Mouse (Mus musculus) forebrain, embryonic 13.5 days (tissue): Measurements from ENCODE around the gene Adgrg3. TPM values are rescaled to one million over a fixed set of nuclear protein-coding genes. Genes with fewer than 3 reads are reported as not detected.
A peak's percentile ranks its signal among the peaks of the same experiment; 100 is the strongest.

Experiments
- ATAC-seq: fragments of 200-750 bp; cut with Nextera tagmentation; 2 replicates; pipeline ENCODE4 v1.8.0; 2017
- H3K27ac ChIP-seq: fragments of 300-500 bp; sonication (generic); 2 replicates; pipeline ENCODE4 v1.5.1; 2015; ENCODE audit warnings: inconsistent platforms, mild to moderate bottlenecking, moderate library complexity
- H3K27me3 ChIP-seq: fragments of 300-500 bp; sonication (generic); 2 replicates; pipeline ENCODE4 v1.6.1; 2015; ENCODE audit warnings: mild to moderate bottlenecking, inconsistent platforms
- H3K36me3 ChIP-seq: fragments of 300-500 bp; sonication (generic); 2 replicates; pipeline ENCODE4 v1.6.1; 2015; ENCODE audit warnings: mild to moderate bottlenecking, inconsistent platforms; ENCODE audit not compliant: poor library complexity, severe bottlenecking
- H3K4me1 ChIP-seq: fragments of 300-500 bp; sonication (generic); 2 replicates; pipeline ENCODE4 v1.6.1; 2015; ENCODE audit warnings: inconsistent platforms
- H3K4me2 ChIP-seq: fragments of 300-500 bp; sonication (generic); 2 replicates; pipeline ENCODE4 v1.6.1; 2015; ENCODE audit warnings: inconsistent platforms, mild to moderate bottlenecking, moderate library complexity
- H3K4me3 ChIP-seq: fragments of 300-500 bp; sonication (generic); 2 replicates; pipeline ENCODE4 v1.5.1; 2015; ENCODE audit warnings: mild to moderate bottlenecking, inconsistent platforms
- H3K9ac ChIP-seq: fragments of 300-500 bp; sonication (generic); 2 replicates; pipeline ENCODE4 v1.6.1; 2015; ENCODE audit warnings: mild to moderate bottlenecking, inconsistent platforms
- H3K9me3 ChIP-seq: fragments of 300-500 bp; sonication (generic); replicated peaks from 2 replicates; pipeline ENCODE4 v1.6.1; 2016; ENCODE audit warnings: inconsistent platforms
- WGBS: fragments of 180-500 bp; shearing (Covaris S2); methylation state at CpG from one replicate; pipeline ENCODE4 v1.1.7; 2015; 5-methylcytosine and 5-hydroxymethylcytosine counted together
- polyA plus RNA-seq: library from polyadenylated mRNA; unstranded; fragments of >200 nt; fragmentation: Nextera tagmentation; extraction: Ambion mirVana; gene quantifications from 2 replicates; pipeline ENCODE4 v1.2.1, GENCODE M21; 2015

Gene Adgrg3
- polyA plus RNA-seq, 1 experiment from 2014 or later: 1.0 TPM

DNA sequence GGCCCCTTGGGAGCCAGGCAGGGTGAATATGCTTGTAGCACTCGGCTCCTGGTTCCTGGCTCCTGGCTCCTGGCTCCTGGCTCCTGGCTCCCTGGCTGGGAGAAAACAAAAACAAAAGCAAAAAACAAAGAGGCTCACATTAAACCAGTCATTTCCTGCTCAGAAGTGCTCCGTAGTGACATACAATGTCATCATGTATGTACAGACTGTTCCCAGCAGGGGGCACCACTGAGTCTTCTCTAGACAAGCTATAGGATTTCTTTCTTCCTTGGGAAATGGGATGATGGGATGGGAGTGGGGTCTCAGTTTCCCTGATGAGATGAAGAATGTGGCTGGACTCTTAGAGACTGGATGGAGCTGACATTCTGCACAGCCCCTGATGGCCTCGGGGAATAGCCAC lies 50.1 kb downstream of the Adgrg3 start:
- no peaks in the 10 kb centered on the region for H3K36me3 ChIP-seq
- H3K27me3 ChIP-seq: no peaks in the 10 kb centered on the region
- WGBS: 56% methylated on average over 3 of the region's 3 CpGs
- no peak overlapping the region for H3K27ac ChIP-seq
- no peak for ATAC-seq
- no peak overlapping the region for H3K4me2 ChIP-seq
- no peaks in the 10 kb centered on the region for H3K4me1 ChIP-seq
- H3K9ac ChIP-seq: no peak overlapping the region
- H3K4me3 ChIP-seq: no peak overlapping the region
- no peaks in the 10 kb centered on the region for H3K9me3 ChIP-seq

DNA sequence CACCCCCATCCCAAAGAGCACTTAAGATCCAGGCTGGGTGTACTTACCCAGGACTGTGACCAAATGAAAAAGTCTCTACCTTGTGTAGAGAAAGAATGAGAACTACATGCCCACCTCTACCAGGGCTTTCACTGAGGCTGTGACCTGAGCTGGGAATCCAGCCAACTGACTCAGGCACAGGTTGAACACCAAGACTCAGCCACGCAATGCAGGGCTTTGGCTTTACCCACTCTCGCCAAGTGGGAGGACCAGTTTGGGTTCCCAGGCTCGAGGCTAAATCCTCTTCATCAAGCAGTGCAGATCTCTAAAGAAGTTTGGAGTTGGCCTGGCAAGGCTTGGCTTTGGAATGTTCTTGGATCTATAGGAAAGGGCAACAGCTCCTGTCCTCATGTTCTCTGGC lies 58.0 kb downstream of the Adgrg3 start:
- no peaks in the 10 kb centered on the region; the same call in 1 of the 2 replicates for H3K27me3 ChIP-seq
- no peaks in the 10 kb centered on the region for H3K36me3 ChIP-seq
- no peak overlapping the region for H3K9ac ChIP-seq
- H3K4me1 ChIP-seq: no peaks in the 10 kb centered on the region
- H3K9me3 ChIP-seq: no peaks in the 10 kb centered on the region
- H3K4me2 ChIP-seq: no peak overlapping the region
- no peak overlapping the region for H3K4me3 ChIP-seq
- no peak overlapping the region for H3K27ac ChIP-seq
- no peak for ATAC-seq
- WGBS: 75% methylated on average over 3 of the region's 3 CpGs

DNA sequence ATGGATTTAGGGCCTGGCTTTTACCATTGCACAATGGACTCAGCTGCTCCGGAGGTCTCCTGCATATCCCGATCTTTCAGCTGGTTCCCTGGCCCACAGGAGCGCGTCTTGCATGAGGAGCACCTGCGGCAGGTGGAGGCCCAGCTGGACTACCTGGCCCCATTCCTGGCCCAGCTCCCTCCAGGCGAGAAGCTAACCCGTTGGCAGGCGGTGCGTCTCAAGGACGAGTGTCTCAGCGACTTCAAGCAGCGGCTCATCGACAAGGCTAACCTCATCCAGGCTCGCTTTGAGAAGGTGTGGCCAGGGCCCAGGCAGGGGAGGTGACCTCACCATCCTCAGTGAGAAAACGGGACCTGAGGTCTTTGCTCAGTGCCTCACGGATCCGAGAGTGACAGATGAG lies 58.7 kb downstream of the Adgrg3 start:
- 82% methylated on average over 17 of the region's 17 CpGs for WGBS
- ATAC-seq: no peak
- no peaks in the 10 kb centered on the region for H3K9me3 ChIP-seq

DNA sequence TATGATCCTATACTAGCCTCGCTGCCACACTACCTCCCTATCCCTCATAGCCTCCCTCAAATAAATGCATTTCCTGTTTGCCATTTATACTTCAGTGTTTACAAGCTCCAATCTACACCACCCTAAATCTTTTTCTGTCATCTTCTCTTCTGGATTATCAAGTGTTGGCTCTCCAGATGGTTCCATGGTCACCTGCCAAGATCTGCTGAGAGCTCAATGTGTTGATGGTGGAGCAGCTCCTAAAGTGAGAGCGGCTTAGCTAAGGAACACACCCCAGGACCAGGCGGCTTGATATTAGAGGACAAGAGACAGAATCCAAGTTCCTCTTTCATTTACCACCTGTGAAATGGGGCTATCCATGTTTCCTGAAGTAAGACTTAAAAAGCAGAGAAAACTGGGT lies 60.6 kb downstream of the Adgrg3 start:
- no peak overlapping the region for H3K9ac ChIP-seq
- H3K4me1 ChIP-seq: peaks cover 17% of the 10 kb centered on the region
- no peaks in the 10 kb centered on the region; the same call in 1 of the 2 replicates for H3K27me3 ChIP-seq
- H3K4me2 ChIP-seq: no peak overlapping the region
- no peak overlapping the region for H3K4me3 ChIP-seq
- H3K27ac ChIP-seq: no peak overlapping the region
- WGBS: 80% methylated on average over 3 of the region's 3 CpGs
- no peaks in the 10 kb centered on the region for H3K36me3 ChIP-seq
- ATAC-seq: no peak
- no peaks in the 10 kb centered on the region for H3K9me3 ChIP-seq

More for the DNA sequence above, 58.7 kb downstream of the Adgrg3 start:
- Histone ChIP-seq H3K27ac (no peak overlapping the region), H3K4me3 (no peak overlapping the region), H3K36me3 (no peaks in the 10 kb centered on the region), H3K9ac (no peak overlapping the region), H3K27me3 (no peaks in the 10 kb centered on the region; the same call in 1 of the 2 replicates), H3K4me1 (no peaks in the 10 kb centered on the region), H3K4me2 (no peak overlapping the region)

GRCm38 (mm10) chr8:95079305-95079704 lies 61.8 kb downstream of the Adgrg3 start:
- Histone ChIP-seq H3K9me3 (no peaks in the 10 kb centered on the region), H3K9ac (no peak overlapping the region), H3K27ac (no peak overlapping the region), H3K4me2 (no peak overlapping the region), H3K36me3 (peaks cover 11% of the 10 kb centered on the region), H3K27me3 (no peaks in the 10 kb centered on the region; the same call in 1 of the 2 replicates), H3K4me3 (no peak overlapping the region), H3K4me1 (peaks cover 26% of the 10 kb centered on the region)
- WGBS: 86% methylated on average over 4 of the region's 4 CpGs
- no peak for ATAC-seq

- WGBS: under 1% methylated on average over 47 of the region's 47 CpGs
- Histone ChIP-seq H3K27me3 (no peaks in the 10 kb centered on the region; the same call in 1 of the 2 replicates), H3K9ac (peak within 1 kb of the TSS; percentile 87), H3K36me3 (peaks cover 24% of the 10 kb centered on the region), H3K4me1 (peaks cover 26% of the 10 kb centered on the region), H3K27ac (peak within 1 kb of the TSS; percentile 72), H3K4me3 (peak within 1 kb of the TSS; percentile 92), H3K4me2 (peak within 1 kb of the TSS; percentile 97), H3K9me3 (no peaks in the 10 kb centered on the region)
- peak; percentile 98 for ATAC-seq
These were observed 63.2 kb downstream of the Adgrg3 start, which contains the start of gene Katnb1 for GRCm38 (mm10) chr8:95080381-95081341. TSS of gene Katnb1 (plus strand) at chr8:95081186.

DNA sequence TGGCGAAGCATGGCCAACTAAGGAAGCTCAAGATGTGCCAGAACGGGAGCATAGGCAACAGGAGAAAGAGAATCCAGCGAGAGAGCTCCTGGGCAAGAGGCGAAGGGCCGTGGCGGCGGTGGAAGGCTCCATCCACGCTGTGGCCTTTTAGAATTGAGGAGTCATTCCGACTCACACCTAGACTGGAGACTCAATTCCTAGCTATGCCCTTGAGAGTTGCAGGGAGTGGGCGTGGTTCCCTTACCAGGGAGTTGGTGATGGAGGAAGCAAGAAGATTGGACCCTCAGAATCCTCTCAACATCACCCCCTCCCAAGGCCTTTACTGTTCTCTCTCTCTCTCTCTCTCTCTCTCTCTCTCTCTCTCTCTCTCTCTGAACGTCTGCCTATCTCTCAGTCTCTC lies 64.2 kb downstream of the Adgrg3 start:
- Histone ChIP-seq H3K9me3 (no peaks in the 10 kb centered on the region), H3K27ac (peak overlapping the region; percentile 72), H3K27me3 (no peaks in the 10 kb centered on the region; the same call in 1 of the 2 replicates), H3K9ac (peak overlapping the region; percentile 87), H3K4me3 (peak overlapping the region; percentile 92), H3K4me2 (peak overlapping the region; percentile 97), H3K4me1 (peaks cover 26% of the 10 kb centered on the region), H3K36me3 (peaks cover 31% of the 10 kb centered on the region)
- 8% methylated on average over 11 of the region's 11 CpGs for WGBS
- ATAC-seq: no peak

GRCm38 (mm10) chr8:95084261-95084660 lies 66.8 kb downstream of the Adgrg3 start:
- H3K27me3 ChIP-seq: no peaks in the 10 kb centered on the region
- no peak overlapping the region for H3K4me2 ChIP-seq
- no peak overlapping the region for H3K4me3 ChIP-seq
- WGBS: 88% methylated on average over 4 of the region's 4 CpGs
- H3K36me3 ChIP-seq: peaks cover 57% of the 10 kb centered on the region
- peaks cover 26% of the 10 kb centered on the region for H3K4me1 ChIP-seq
- H3K9ac ChIP-seq: no peak overlapping the region
- H3K27ac ChIP-seq: no peak overlapping the region
- H3K9me3 ChIP-seq: no peaks in the 10 kb centered on the region
- no peak for ATAC-seq

- Histone ChIP-seq H3K4me1 (peaks cover 26% of the 10 kb centered on the region), H3K27ac (no peak overlapping the region), H3K9me3 (no peaks in the 10 kb centered on the region), H3K4me2 (no peak overlapping the region), H3K36me3 (peaks cover 63% of the 10 kb centered on the region), H3K27me3 (no peaks in the 10 kb centered on the region), H3K9ac (no peak overlapping the region; the same call in 1 of the 2 replicates), H3K4me3 (no peak overlapping the region)
- WGBS: 87% methylated on average over 10 of the region's 10 CpGs
- no peak for ATAC-seq
These were observed 67.4 kb downstream of the Adgrg3 start for GRCm38 (mm10) chr8:95084744-95085431.

DNA sequence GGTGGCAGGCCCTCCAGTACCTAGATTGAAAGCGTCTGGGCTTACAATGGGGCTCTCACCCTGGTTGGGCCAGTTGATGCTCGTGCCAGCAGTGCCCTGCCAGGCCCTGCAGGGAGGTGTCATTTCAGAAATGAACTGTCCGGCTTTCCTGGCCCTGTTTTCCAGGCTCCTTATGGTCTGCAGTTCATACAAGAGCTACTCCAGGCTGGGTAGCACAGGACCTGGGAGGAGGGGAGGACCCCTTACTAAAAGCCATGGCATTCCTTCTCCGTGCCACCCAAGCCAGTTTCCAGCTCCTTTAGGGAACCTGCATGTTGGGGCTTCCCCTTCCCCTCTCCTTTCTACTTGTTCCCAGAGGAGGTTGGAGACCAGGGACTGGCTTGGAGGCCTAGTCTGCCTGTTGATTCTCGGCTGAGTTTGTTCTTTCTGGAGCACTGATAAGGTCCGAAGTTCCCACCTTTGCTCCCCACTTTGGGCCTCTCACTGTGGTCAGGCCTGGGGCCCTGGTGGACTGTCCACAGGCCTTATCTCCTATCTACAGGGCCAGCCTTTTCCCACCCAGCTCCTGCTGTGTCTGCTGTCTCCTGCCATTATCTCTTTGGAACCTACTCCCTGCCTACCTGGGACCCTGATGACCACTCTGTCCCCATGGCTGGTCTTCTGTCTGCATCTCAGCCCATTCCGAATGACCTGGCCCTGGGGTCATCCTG lies 68.1 kb downstream of the Adgrg3 start:
- ATAC-seq: no peak
- H3K36me3 ChIP-seq: peaks cover 70% of the 10 kb centered on the region
- no peaks in the 10 kb centered on the region for H3K27me3 ChIP-seq
- H3K9me3 ChIP-seq: no peaks in the 10 kb centered on the region
- H3K27ac ChIP-seq: no peak overlapping the region
- no peak overlapping the region for H3K9ac ChIP-seq
- H3K4me2 ChIP-seq: no peak overlapping the region
- H3K4me3 ChIP-seq: no peak overlapping the region
- WGBS: 93% methylated on average over 7 of the region's 7 CpGs
- peaks cover 26% of the 10 kb centered on the region for H3K4me1 ChIP-seq

GRCm38 (mm10) chr8:95093574-95093973 lies 76.1 kb downstream of the Adgrg3 start:
- Histone ChIP-seq H3K4me3 (no peak overlapping the region), H3K4me2 (no peak overlapping the region), H3K9me3 (no peaks in the 10 kb centered on the region), H3K27me3 (no peaks in the 10 kb centered on the region), H3K9ac (no peak overlapping the region), H3K4me1 (no peaks in the 10 kb centered on the region), H3K27ac (no peak overlapping the region), H3K36me3 (peaks cover 100% of the 10 kb centered on the region)
- no peak for ATAC-seq
- WGBS: 93% methylated on average over 4 of the region's 4 CpGs
